In the genomic region with DNA sequence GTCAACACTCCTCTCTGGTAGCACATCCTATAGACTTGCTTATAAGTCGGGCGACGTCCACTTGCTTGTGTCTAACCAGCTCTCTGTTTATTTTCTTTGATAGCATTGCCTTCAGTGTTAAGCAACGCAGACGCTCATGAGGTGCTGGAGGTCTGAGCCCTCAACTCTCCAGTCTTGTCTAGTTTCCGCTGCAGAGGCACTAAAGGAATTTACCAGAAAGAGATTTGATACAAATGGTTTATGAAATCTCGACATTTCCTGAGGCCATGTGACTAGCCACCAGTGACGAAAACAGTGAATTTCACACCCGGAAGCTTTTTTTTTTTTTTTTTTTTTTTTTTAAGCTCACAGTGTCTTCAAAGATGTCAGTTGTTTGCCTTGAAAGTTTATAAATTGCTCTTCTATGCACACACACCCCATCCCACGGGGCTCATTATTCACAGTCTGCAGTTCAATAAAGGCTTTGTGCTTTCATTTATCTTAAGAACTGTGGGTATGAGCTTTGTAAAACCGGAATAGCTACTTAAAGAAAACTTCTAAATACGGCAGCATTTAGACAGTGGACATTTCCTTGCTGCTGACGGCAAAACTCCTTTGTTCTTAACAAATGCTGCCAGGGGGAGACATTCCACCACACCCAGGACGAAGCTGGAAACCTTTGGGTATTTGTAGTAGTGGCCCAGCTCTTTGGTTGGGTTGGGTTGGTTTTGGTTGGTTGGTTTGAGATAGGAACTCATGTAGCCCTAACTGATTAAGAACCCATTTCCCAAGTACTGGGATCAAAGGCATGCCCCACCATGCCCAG, we compare ENCODE assay signal across 17 mouse cellular contexts. TPM values are rescaled to one million over a fixed set of nuclear protein-coding genes. Genes with fewer than 3 reads are reported as not detected.
DNase-seq lines count a peak whose midpoint lies in the region; ATAC-seq lines count a peak whose summit lies in the region.
"Had no signal": no experiment of that assay in that cellular context is flagged by ENCODE, and none has a peak within 500 bp of the region (broad histone marks: within the 10 kb centered on the region; RNA-seq: fewer than 3 reads in every experiment).

No protein-coding gene starts in this region.

- no peak overlapping the region for H3K4me2 ChIP-seq in forebrain, embryonic 12.5 days
- H3K4me2 ChIP-seq in forebrain, embryonic 14.5 days (ENCODE audit: low read length), result no peak overlapping the region
- peak overlapping the region; percentile 3; the same call in 1 of the 2 replicates for H3K4me2 ChIP-seq in lung, embryonic 15.5 days
- 0 out of 2 replicates have a peak overlapping the region, but pooled peaks have one; percentile 12 for H3K4me2 ChIP-seq in kidney, embryonic 16.5 days (replicated peaks; ENCODE audit: low read depth, low read length)
- H3K4me2 ChIP-seq in neural tube, embryonic 15.5 days, result no peak overlapping the region
- H3K4me2 ChIP-seq: forebrain, embryonic 13.5 days; liver, embryonic 15.5 days had no signal

- 51% methylated on average over 14 of the region's 14 CpGs for WGBS in forebrain, embryonic 12.5 days
- WGBS in forebrain, embryonic 14.5 days, result 46% methylated on average over 14 of the region's 14 CpGs
- 11% methylated on average over 14 of the region's 14 CpGs for WGBS in lung, embryonic 15.5 days
- WGBS in kidney, embryonic 16.5 days, result 44% methylated on average over 14 of the region's 14 CpGs
- WGBS in neural tube, embryonic 15.5 days, result 45% methylated on average over 14 of the region's 14 CpGs

- H3K36me3 ChIP-seq in forebrain, embryonic 12.5 days (replicated peaks), result 0 out of 2 replicates have a peak, but pooled peaks cover 4% of the 10 kb centered on the region
- H3K36me3 ChIP-seq in forebrain, embryonic 14.5 days (ENCODE audit: control insufficient read depth, insufficient read depth, low read length), result peaks cover 9% of the 10 kb centered on the region
- peaks cover 5% of the 10 kb centered on the region; the same call in 1 of the 2 replicates for H3K36me3 ChIP-seq in lung, embryonic 15.5 days
- no peaks in the 10 kb centered on the region for H3K36me3 ChIP-seq in kidney, embryonic 16.5 days (ENCODE audit: insufficient read depth, low read length)
- H3K36me3 ChIP-seq in neural tube, embryonic 15.5 days, result peaks cover 1% of the 10 kb centered on the region

- ATAC-seq in forebrain, embryonic 12.5 days (ENCODE audit: low FRiP score), result no peak
- ATAC-seq in forebrain, embryonic 14.5 days, result no peak
- ATAC-seq in lung, embryonic 15.5 days (ENCODE audit: borderline replicate concordance, extremely low read depth, low FRiP score, low TSS enrichment), result no peak
- no peak for ATAC-seq in kidney, embryonic 16.5 days (ENCODE audit: low FRiP score, low TSS enrichment)
- no peak for ATAC-seq in neural tube, embryonic 15.5 days (ENCODE audit: low FRiP score)
- ATAC-seq: activated CD4-positive, CD25-positive, alpha-beta regulatory T cell, adult 4 months; forebrain, embryonic 13.5 days; hindbrain, postnatal 0 days had no signal

- H3K27ac ChIP-seq in forebrain, embryonic 12.5 days, result 0 out of 2 replicates have a peak overlapping the region, but pooled peaks have one; percentile 5
- no peak overlapping the region for H3K27ac ChIP-seq in forebrain, embryonic 14.5 days (ENCODE audit: low read depth, low read length)
- peak overlapping the region; percentile 61 for H3K27ac ChIP-seq in lung, embryonic 15.5 days
- peak overlapping the region; percentile 63 for H3K27ac ChIP-seq in kidney, embryonic 16.5 days (ENCODE audit: low read length)
- H3K27ac ChIP-seq in neural tube, embryonic 15.5 days (replicated peaks), result no peak overlapping the region
- H3K27ac ChIP-seq: forebrain, embryonic 13.5 days; gastrocnemius, adult 2 months; hindbrain, postnatal 0 days; liver, embryonic 15.5 days; midbrain, embryonic 10.5 days had no signal

- no peak for DNase-seq in forebrain, embryonic 14.5 days (ENCODE audit: low spot score)
- no peak for DNase-seq in lung, postnatal 10 days
- no peak for DNase-seq in left cerebral cortex, postnatal 14 days (ENCODE audit: low spot score in 2 of 2)
- DNase-seq in spleen, adult 18-20 months, result no peak
- DNase-seq: cerebellum, adult 18-20 months; embryo, embryonic 11 days; gastrocnemius, adult 2 months; right cerebral cortex, postnatal 4 days had no signal

- H3K9ac ChIP-seq in forebrain, embryonic 12.5 days, result no peak overlapping the region
- H3K9ac ChIP-seq in forebrain, embryonic 14.5 days (ENCODE audit: low read length), result no peak overlapping the region
- no peak overlapping the region for H3K9ac ChIP-seq in lung, embryonic 15.5 days
- H3K9ac ChIP-seq in kidney, embryonic 16.5 days (replicated peaks; ENCODE audit: low read length), result no peak overlapping the region
- H3K9ac ChIP-seq in neural tube, embryonic 15.5 days (replicated peaks), result no peak overlapping the region
- H3K9ac ChIP-seq: forebrain, embryonic 13.5 days; liver, embryonic 15.5 days had no signal

- no peaks in the 10 kb centered on the region for H3K27me3 ChIP-seq in forebrain, embryonic 12.5 days
- no peaks in the 10 kb centered on the region for H3K27me3 ChIP-seq in forebrain, embryonic 14.5 days (replicated peaks; ENCODE audit: control insufficient read depth, insufficient read depth, low read length)
- no peaks in the 10 kb centered on the region for H3K27me3 ChIP-seq in lung, embryonic 15.5 days
- no peaks in the 10 kb centered on the region for H3K27me3 ChIP-seq in kidney, embryonic 16.5 days (ENCODE audit: insufficient read depth, low read length)
- no peaks in the 10 kb centered on the region for H3K27me3 ChIP-seq in neural tube, embryonic 15.5 days (replicated peaks)
- H3K27me3 ChIP-seq: forebrain, embryonic 13.5 days had no signal

- no peaks in the 10 kb centered on the region for H3K9me3 ChIP-seq in forebrain, embryonic 12.5 days
- H3K9me3 ChIP-seq in forebrain, embryonic 14.5 days (replicated peaks; ENCODE audit: control insufficient read depth, low read length), result no peaks in the 10 kb centered on the region
- H3K9me3 ChIP-seq in lung, embryonic 15.5 days, result no peaks in the 10 kb centered on the region
- no peaks in the 10 kb centered on the region for H3K9me3 ChIP-seq in kidney, embryonic 16.5 days (ENCODE audit: low read length)
- no peaks in the 10 kb centered on the region for H3K9me3 ChIP-seq in neural tube, embryonic 15.5 days (replicated peaks)
- H3K9me3 ChIP-seq: forebrain, embryonic 13.5 days; liver, embryonic 15.5 days; midbrain, embryonic 10.5 days had no signal

- intact Hi-C loops in left cerebral cortex, postnatal 14 days (cut with DNase I), result no loop called here

- H3K4me1 ChIP-seq in forebrain, embryonic 12.5 days, result peaks cover 11% of the 10 kb centered on the region
- H3K4me1 ChIP-seq in forebrain, embryonic 14.5 days (ENCODE audit: control insufficient read depth, insufficient read depth, low read length), result no peaks in the 10 kb centered on the region
- H3K4me1 ChIP-seq in lung, embryonic 15.5 days, result peaks cover 35% of the 10 kb centered on the region
- peaks cover 14% of the 10 kb centered on the region for H3K4me1 ChIP-seq in kidney, embryonic 16.5 days (ENCODE audit: insufficient read depth, low read length)
- no peaks in the 10 kb centered on the region for H3K4me1 ChIP-seq in neural tube, embryonic 15.5 days
- H3K4me1 ChIP-seq: liver, embryonic 15.5 days had no signal

- no peak overlapping the region for H3K4me3 ChIP-seq in forebrain, embryonic 12.5 days (replicated peaks)
- no peak overlapping the region for H3K4me3 ChIP-seq in forebrain, embryonic 14.5 days (ENCODE audit: low read depth, low read length)
- H3K4me3 ChIP-seq in lung, embryonic 15.5 days, result no peak overlapping the region
- 0 out of 2 replicates have a peak overlapping the region, but pooled peaks have one; percentile 1 for H3K4me3 ChIP-seq in kidney, embryonic 16.5 days (ENCODE audit: low read length)
- no peak overlapping the region for H3K4me3 ChIP-seq in neural tube, embryonic 15.5 days (replicated peaks)
- H3K4me3 ChIP-seq: forebrain, embryonic 13.5 days; gastrocnemius, adult 2 months; liver, embryonic 15.5 days; midbrain, embryonic 10.5 days had no signal

RNA-seq across cellular contexts. Expression of gene Adcy7, which starts 9.2 kb away (rescaled TPM):
- 2.2 and 2.5 TPM in 2 replicates for polyA plus RNA-seq in forebrain, embryonic 12.5 days (2016; fragmentation: Nextera tagmentation; extraction: Ambion mirVana)
- 1.1 and 1.3 TPM in 2 replicates for polyA plus RNA-seq in forebrain, embryonic 14.5 days (2014; fragmentation: Nextera tagmentation; extraction: Ambion mirVana)
- polyA plus RNA-seq in lung, embryonic 15.5 days (2015; fragmentation: Nextera tagmentation; extraction: Ambion mirVana), result 12.7 and 13.9 TPM in 2 replicates
- polyA plus RNA-seq in kidney, embryonic 16.5 days (2015; fragmentation: Nextera tagmentation; extraction: Ambion mirVana), result 3.0 and 3.7 TPM in 2 replicates
- 6.0 and 10.7 TPM in 2 replicates for polyA plus RNA-seq in neural tube, embryonic 15.5 days (2015; fragmentation: Nextera tagmentation; extraction: Ambion mirVana)
- total RNA-seq in left cerebral cortex, postnatal 14 days (2021), result 1 to 10 TPM; 4.9 to 5.0 TPM

Comparison
In these comparisons a context has a peak if more than half of its experiments do, and no peak if none do; other contexts are left out.
1. H3K27ac ChIP-seq: peak in forebrain, embryonic 12.5 days (single experiment), lung, embryonic 15.5 days (single experiment) and kidney, embryonic 16.5 days (single experiment); none in forebrain, embryonic 14.5 days (single experiment) and neural tube, embryonic 15.5 days (single experiment).
2. H3K4me2 ChIP-seq: peak in lung, embryonic 15.5 days (single experiment) and kidney, embryonic 16.5 days (single experiment); none in forebrain, embryonic 12.5 days (single experiment), forebrain, embryonic 14.5 days (single experiment) and neural tube, embryonic 15.5 days (single experiment).